9 mouse cellular contexts compared by ENCODE assay signal in the genomic region with DNA sequence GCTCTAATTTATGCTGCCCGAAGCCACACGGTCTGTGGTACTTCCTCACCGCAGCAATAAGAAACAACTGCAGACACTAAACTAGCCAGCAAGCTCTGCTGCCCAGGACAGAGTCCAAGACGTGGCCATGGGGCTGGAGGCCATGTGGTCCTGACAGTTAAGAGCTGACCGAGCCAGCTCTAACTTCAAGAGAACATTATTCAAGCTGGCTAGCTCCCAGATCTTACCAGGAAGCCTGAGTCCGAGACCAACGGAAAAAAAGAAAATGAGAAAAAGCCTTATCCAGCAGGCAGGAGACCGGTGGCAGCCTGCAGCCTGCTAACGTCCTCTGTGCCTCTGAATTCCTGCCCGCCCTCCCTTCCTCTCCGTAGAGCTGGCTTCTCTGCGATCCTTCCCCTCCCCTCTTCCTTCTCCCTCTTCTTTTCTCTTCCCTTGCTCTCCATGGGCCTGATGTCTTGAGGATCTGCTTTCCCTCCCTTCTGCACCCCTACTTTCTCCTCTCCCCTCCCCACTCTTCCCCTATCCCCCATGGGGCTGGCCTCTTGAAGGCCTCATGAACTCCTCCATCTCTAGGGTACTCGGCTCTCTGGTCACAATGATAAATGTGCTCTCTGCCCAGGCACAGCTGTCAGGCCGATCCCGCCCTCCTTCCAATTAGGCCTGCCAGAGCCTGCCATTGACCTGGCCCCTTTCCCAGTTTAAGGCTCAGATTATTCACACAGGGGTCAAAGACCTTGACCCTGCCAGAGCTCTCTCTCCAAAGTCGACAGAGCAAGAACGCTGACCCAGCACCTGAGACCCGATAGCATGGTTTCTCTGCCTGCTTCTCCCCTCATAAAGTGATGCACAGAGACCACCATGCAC. TPM values are rescaled to one million over a fixed set of nuclear protein-coding genes. Genes with fewer than 3 reads are reported as not detected.
A peak's percentile ranks its signal among the peaks of the same experiment; 100 is the strongest.
DNase-seq lines count a peak whose midpoint lies in the region; ATAC-seq and TF ChIP-seq lines count a peak whose summit lies in the region.
"Had no signal": no experiment of that assay in that cellular context is flagged by ENCODE, and none has a peak within 500 bp of the region (broad histone marks: within the 10 kb centered on the region; RNA-seq: fewer than 3 reads in every experiment).

No protein-coding gene starts in this region.

- H3K4me2 ChIP-seq in midbrain, postnatal 0 days (ENCODE audit: low read depth, low read length, poor library complexity, severe bottlenecking), result no peak overlapping the region
- H3K4me2 ChIP-seq in midbrain, embryonic 14.5 days (ENCODE audit: low read length), result no peak overlapping the region
- H3K4me2 ChIP-seq in neural tube, embryonic 11.5 days (ENCODE audit: low read depth), result no peak overlapping the region
- H3K4me2 ChIP-seq: embryonic facial prominence, embryonic 15.5 days had no signal

- no peaks in the 10 kb centered on the region for H3K9me3 ChIP-seq in midbrain, postnatal 0 days (ENCODE audit: low read length)
- H3K9me3 ChIP-seq in midbrain, embryonic 14.5 days (ENCODE audit: control insufficient read depth, low read length), result no peaks in the 10 kb centered on the region
- no peaks in the 10 kb centered on the region for H3K9me3 ChIP-seq in neural tube, embryonic 11.5 days (ENCODE audit: control insufficient read depth, low read length)
- H3K9me3 ChIP-seq: embryonic facial prominence, embryonic 15.5 days had no signal

- DNase-seq in midbrain, postnatal 0 days (ENCODE audit: low spot score), result peak; percentile 71
- DNase-seq in midbrain, embryonic 14.5 days, result no peak
- peak; percentile 89 for DNase-seq in gastrocnemius, adult 18-20 months (ENCODE audit: low spot score)
- peak; percentile 86 for DNase-seq in kidney, adult 9 months
- peak; percentile 53 for DNase-seq in neural tube, embryonic 11.5 days (ENCODE audit: low spot score)
- no peak for DNase-seq in urinary bladder, postnatal 14 days (ENCODE audit: low spot score)
- DNase-seq: liver had no signal

- no peaks in the 10 kb centered on the region for H3K4me1 ChIP-seq in midbrain, postnatal 0 days (ENCODE audit: insufficient read depth, low read length)
- H3K4me1 ChIP-seq in midbrain, embryonic 14.5 days (ENCODE audit: control insufficient read depth, insufficient read depth, low read length), result no peaks in the 10 kb centered on the region
- peaks cover 6% of the 10 kb centered on the region; the same call in 1 of the 2 replicates for H3K4me1 ChIP-seq in neural tube, embryonic 11.5 days (ENCODE audit: control insufficient read depth, insufficient read depth, low read length)

- no peak for ATAC-seq in midbrain, postnatal 0 days (ENCODE audit: low FRiP score)
- ATAC-seq in midbrain, embryonic 14.5 days (ENCODE audit: low FRiP score, low TSS enrichment), result no peak
- ATAC-seq in neural tube, embryonic 11.5 days (ENCODE audit: insufficient read depth, low FRiP score, low TSS enrichment), result no peak
- ATAC-seq in erythroblast, adult 5-6 weeks (replicated peaks; ENCODE audit: low FRiP score, poor library complexity, severe bottlenecking), result no peak

- H3K36me3 ChIP-seq in midbrain, postnatal 0 days (ENCODE audit: insufficient read depth, low read length), result no peaks in the 10 kb centered on the region
- H3K36me3 ChIP-seq in midbrain, embryonic 14.5 days (ENCODE audit: control insufficient read depth, insufficient read depth, low read length), result no peaks in the 10 kb centered on the region
- H3K36me3 ChIP-seq in neural tube, embryonic 11.5 days (ENCODE audit: control insufficient read depth, insufficient read depth, low read length), result no peaks in the 10 kb centered on the region
- H3K36me3 ChIP-seq: embryonic facial prominence, embryonic 15.5 days had no signal

- no peak overlapping the region for H3K4me3 ChIP-seq in midbrain, postnatal 0 days (ENCODE audit: low read depth, low read length)
- H3K4me3 ChIP-seq in midbrain, embryonic 14.5 days (replicated peaks; ENCODE audit: low read depth, low read length), result no peak overlapping the region
- no peak overlapping the region for H3K4me3 ChIP-seq in neural tube, embryonic 11.5 days (ENCODE audit: low read depth, low read length)
- H3K4me3 ChIP-seq: embryonic facial prominence, embryonic 15.5 days had no signal

- no peak overlapping the region for H3K9ac ChIP-seq in midbrain, postnatal 0 days (replicated peaks; ENCODE audit: low read length, poor library complexity, severe bottlenecking)
- H3K9ac ChIP-seq in midbrain, embryonic 14.5 days (replicated peaks; ENCODE audit: low read length), result no peak overlapping the region
- H3K9ac ChIP-seq in neural tube, embryonic 11.5 days (ENCODE audit: low read length), result no peak overlapping the region
- H3K9ac ChIP-seq: embryonic facial prominence, embryonic 15.5 days had no signal

- no peaks in the 10 kb centered on the region for H3K27me3 ChIP-seq in midbrain, postnatal 0 days (ENCODE audit: insufficient read depth, low read length)
- no peaks in the 10 kb centered on the region for H3K27me3 ChIP-seq in midbrain, embryonic 14.5 days (ENCODE audit: control insufficient read depth, insufficient read depth, low read length)
- H3K27me3 ChIP-seq in neural tube, embryonic 11.5 days (ENCODE audit: control insufficient read depth, insufficient read depth, low read length), result no peaks in the 10 kb centered on the region
- H3K27me3 ChIP-seq: embryonic facial prominence, embryonic 15.5 days had no signal

- H3K27ac ChIP-seq in midbrain, postnatal 0 days (ENCODE audit: low read depth, low read length), result no peak overlapping the region
- no peak overlapping the region for H3K27ac ChIP-seq in midbrain, embryonic 14.5 days (replicated peaks; ENCODE audit: low read depth, low read length)
- no peak overlapping the region for H3K27ac ChIP-seq in neural tube, embryonic 11.5 days (ENCODE audit: low read depth, low read length)
- H3K27ac ChIP-seq: embryonic facial prominence, embryonic 15.5 days had no signal

- 48% methylated on average over 18 of the region's 18 CpGs for WGBS in midbrain, postnatal 0 days
- WGBS in midbrain, embryonic 14.5 days, result 57% methylated on average over 18 of the region's 18 CpGs
- WGBS in neural tube, embryonic 11.5 days, result 31% methylated on average over 18 of the region's 18 CpGs

- TF ChIP-seq CTCF in midbrain, postnatal 0 days (IDR thresholded peaks at IDR 0.05), result no peak

RNA-seq across cellular contexts. Expression of gene Castor2, which starts 18.6 kb away (rescaled TPM):
- 32.3 and 33.6 TPM in 2 replicates for total RNA-seq in midbrain, postnatal 0 days (2014; rRNA removed)
- 27.0 and 27.6 TPM in 2 replicates for polyA plus RNA-seq in midbrain, postnatal 0 days (2015; fragmentation: Nextera tagmentation; extraction: Ambion mirVana)
- polyA plus RNA-seq in midbrain, embryonic 14.5 days (2014; fragmentation: Nextera tagmentation; extraction: Ambion mirVana), result 31.7 and 33.2 TPM in 2 replicates
- total RNA-seq in gastrocnemius, adult 18-20 months (2021), result 10 to 100 TPM; 42.9 to 67.4 TPM
- 12.5 and 12.6 TPM in 2 replicates for polyA plus RNA-seq in neural tube, embryonic 11.5 days (2014; fragmentation: Nextera tagmentation; extraction: Ambion mirVana)
- 1.3 TPM in 1 of 2 replicates, not detected in the other for total RNA-seq in erythroblast, adult 5-6 weeks (2015; ENCODE audit: low replicate concordance)
- total RNA-seq in erythroblast, adult 5-6 weeks (2017; ENCODE audit: low replicate concordance), result 0.09 and 0.28 TPM in 2 replicates

Comparison
In these comparisons a context has a peak if more than half of its experiments do, and no peak if none do; other contexts are left out.
1. DNase-seq: peak in midbrain, postnatal 0 days (single experiment), gastrocnemius, adult 18-20 months (single experiment), kidney, adult 9 months (single experiment) and neural tube, embryonic 11.5 days (single experiment); none in midbrain, embryonic 14.5 days (single experiment) and urinary bladder, postnatal 14 days (single experiment).
2. RNA of gene Castor2, which starts 18.6 kb away (total RNA-seq): 42.9 to 67.4 TPM in gastrocnemius, adult 18-20 months and 32.3 to 33.6 TPM in midbrain, postnatal 0 days; 0.09 to 1.3 TPM in erythroblast, adult 5-6 weeks; every median in the first group is over 10 times any median in the second.